Mouse (Mus musculus): ENCODE measurements at regions not wholly inside any gene's neighbourhood (a gene's known extent, or its start where the extent isn't known, plus 50 kb on each side); places are given as distances from the start of the nearest gene placed in this dataset.

DNA sequence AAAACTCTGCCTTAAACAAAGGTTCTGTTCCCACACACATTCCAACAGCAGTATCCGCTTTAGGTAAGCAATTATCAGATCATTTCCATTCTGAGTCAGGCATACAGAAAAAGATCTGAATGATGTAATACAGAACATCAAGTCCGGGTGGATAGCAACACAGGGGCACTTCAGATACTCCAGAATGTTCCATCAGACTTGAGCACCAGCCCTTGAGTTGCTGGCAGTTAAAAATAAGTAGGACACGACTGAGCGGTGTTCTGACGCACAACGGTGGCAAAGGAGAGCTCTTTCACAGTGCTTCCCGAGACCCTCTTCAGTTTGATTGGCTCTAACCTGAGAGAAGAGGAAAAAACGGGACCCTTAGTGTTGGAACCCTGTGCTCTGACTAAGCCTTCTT, 138.2 kb upstream of the Il12b start:
- ATAC-seq (ENCODE audit: insufficient read depth, low FRiP score, low read depth): no peak
- H3K4me3 ChIP-seq (replicated peaks): no peak overlapping the region

DNA sequence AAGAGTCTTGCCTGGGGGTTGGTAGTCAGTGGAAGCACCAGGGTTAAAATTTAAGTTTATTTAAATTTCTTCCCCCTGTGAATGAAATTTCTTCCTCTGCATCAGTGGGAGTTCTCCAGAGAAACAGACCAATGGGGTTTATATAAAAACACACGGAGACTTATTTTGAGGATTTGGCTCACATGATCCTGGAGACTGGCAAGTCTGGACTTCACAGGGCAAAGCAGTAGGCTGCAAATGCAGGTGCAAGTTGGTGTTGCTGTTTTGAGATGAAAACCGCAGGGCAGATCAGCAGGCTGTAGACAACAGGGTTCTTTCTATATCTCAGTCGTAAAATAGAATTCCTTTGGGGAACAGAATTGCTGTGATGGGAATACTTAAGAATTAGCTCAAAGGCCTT, 137.3 kb upstream of the Il12b start:
- H3K4me1 ChIP-seq: no peaks in the 10 kb centered on the region
- no peak overlapping the region for H3K27ac ChIP-seq
- H3K27me3 ChIP-seq (replicated peaks): no peaks in the 10 kb centered on the region
- H3K9ac ChIP-seq: no peak overlapping the region
- H3K36me3 ChIP-seq: no peaks in the 10 kb centered on the region
- no peaks in the 10 kb centered on the region for H3K9me3 ChIP-seq
- 79% methylated on average over 3 of the region's 3 CpGs for WGBS
- H3K4me3 ChIP-seq (replicated peaks): no peak overlapping the region
- ATAC-seq (ENCODE audit: insufficient read depth, low FRiP score, low read depth): no peak
- no peak overlapping the region for H3K4me2 ChIP-seq

More for the DNA sequence above, 138.2 kb upstream of the Il12b start:
- no peaks in the 10 kb centered on the region for H3K27me3 ChIP-seq (replicated peaks)
- H3K4me2 ChIP-seq: no peak overlapping the region
- H3K9ac ChIP-seq: no peak overlapping the region
- WGBS: 67% methylated on average over 8 of the region's 8 CpGs
- H3K27ac ChIP-seq: no peak overlapping the region
- no peaks in the 10 kb centered on the region for H3K4me1 ChIP-seq
- H3K36me3 ChIP-seq: no peaks in the 10 kb centered on the region
- H3K9me3 ChIP-seq: no peaks in the 10 kb centered on the region

DNA sequence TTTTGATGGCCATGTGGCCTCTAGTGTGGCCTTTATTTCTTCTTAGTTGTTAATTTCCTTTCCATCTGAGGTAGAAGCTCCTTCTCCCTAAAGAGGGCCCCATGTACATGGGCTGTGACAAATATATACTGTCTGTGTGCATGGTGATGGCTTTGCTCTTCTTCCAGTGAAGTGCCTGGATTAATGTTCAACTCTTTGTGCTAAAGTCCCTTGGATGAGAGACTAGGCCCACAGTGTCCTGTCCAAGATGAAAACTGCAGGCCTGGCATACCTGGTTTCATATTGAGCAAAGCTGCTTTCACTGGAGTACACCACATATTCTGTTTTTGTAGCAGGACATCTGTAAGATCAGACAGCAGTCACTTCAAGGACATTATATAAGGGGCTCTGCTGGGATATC, 127.6 kb upstream of the Il12b start:
- H3K27ac ChIP-seq: no peak overlapping the region
- H3K9ac ChIP-seq: no peak overlapping the region
- H3K4me3 ChIP-seq (replicated peaks): no peak overlapping the region
- H3K36me3 ChIP-seq: no peaks in the 10 kb centered on the region
- no peak overlapping the region for H3K4me2 ChIP-seq
- H3K4me1 ChIP-seq: no peaks in the 10 kb centered on the region
- ATAC-seq (ENCODE audit: insufficient read depth, low FRiP score, low read depth): no peak
- H3K9me3 ChIP-seq: no peaks in the 10 kb centered on the region
- H3K27me3 ChIP-seq (replicated peaks): no peaks in the 10 kb centered on the region

- H3K4me1 ChIP-seq: no peaks in the 10 kb centered on the region
- H3K36me3 ChIP-seq: no peaks in the 10 kb centered on the region
- no peaks in the 10 kb centered on the region for H3K9me3 ChIP-seq
- WGBS: 58% methylated on average over 7 of the region's 7 CpGs
- H3K27ac ChIP-seq: no peak overlapping the region
- ATAC-seq (ENCODE audit: insufficient read depth, low FRiP score, low read depth): no peak
- H3K9ac ChIP-seq: no peak overlapping the region
- H3K4me2 ChIP-seq: no peak overlapping the region
- no peak overlapping the region for H3K4me3 ChIP-seq (replicated peaks)
- no peaks in the 10 kb centered on the region for H3K27me3 ChIP-seq (replicated peaks)
Observed at GRCm38 (mm10) chr11:44278521-44279208, 121.2 kb upstream of the Il12b start.

- H3K4me1 ChIP-seq: no peaks in the 10 kb centered on the region
- H3K36me3 ChIP-seq: no peaks in the 10 kb centered on the region
- H3K9me3 ChIP-seq: no peaks in the 10 kb centered on the region
- no peaks in the 10 kb centered on the region for H3K27me3 ChIP-seq (replicated peaks)
- no peak overlapping the region for H3K4me2 ChIP-seq
- 81% methylated on average over 2 of the region's 2 CpGs for WGBS
- H3K27ac ChIP-seq: no peak overlapping the region
- H3K4me3 ChIP-seq (replicated peaks): no peak overlapping the region
- ATAC-seq (ENCODE audit: insufficient read depth, low FRiP score, low read depth): no peak
- H3K9ac ChIP-seq: no peak overlapping the region
Observed at GRCm38 (mm10) chr11:44285961-44286360, 113.9 kb upstream of the Il12b start.

DNA sequence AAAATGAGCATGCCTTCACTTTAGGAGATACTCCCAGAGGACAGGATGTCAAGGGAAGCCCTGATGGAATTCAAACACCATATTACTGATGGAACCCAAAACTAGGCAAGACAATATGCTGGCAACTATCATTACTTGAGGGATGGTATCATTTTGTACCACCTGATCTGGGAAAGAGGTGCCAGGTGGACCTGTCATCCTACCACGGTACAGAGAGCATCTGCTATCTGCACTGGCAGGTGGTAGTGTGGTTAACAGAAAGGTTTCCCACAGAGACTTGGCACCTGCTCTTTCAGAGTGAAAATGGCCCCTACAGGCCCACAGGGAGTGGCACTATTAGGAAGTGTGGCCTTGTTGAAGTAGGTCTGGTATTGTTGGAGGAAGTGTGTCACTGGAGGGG, 111.0 kb upstream of the Il12b start:
- H3K4me3 ChIP-seq (replicated peaks): no peak overlapping the region

DNA sequence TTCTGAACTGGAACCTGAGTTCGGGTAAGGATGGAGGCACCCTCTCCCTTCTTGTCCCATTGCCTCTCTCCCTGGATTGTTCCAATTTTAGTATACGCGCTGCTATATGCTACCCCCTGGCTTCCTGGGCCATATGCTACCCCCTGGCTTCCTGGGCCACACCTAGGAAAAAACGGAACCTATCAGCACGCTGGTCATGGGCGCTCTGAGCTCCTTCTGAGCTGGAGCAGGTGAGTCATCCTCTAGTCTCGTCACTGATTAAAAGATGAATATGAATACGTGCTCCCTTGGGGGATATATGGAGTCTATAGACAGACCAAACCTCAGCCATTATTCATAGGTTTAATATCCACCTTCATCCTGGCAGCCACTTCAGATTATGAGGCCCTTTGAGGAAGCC, 96.1 kb upstream of the Il12b start:
- Histone ChIP-seq H3K9ac (no peak overlapping the region), H3K9me3 (no peaks in the 10 kb centered on the region), H3K4me3 (replicated peaks) (no peak overlapping the region), H3K27ac (no peak overlapping the region), H3K27me3 (replicated peaks) (no peaks in the 10 kb centered on the region), H3K4me1 (no peaks in the 10 kb centered on the region), H3K4me2 (no peak overlapping the region), H3K36me3 (no peaks in the 10 kb centered on the region)
- WGBS: 82% methylated on average over 8 of the region's 8 CpGs
- ATAC-seq (ENCODE audit: insufficient read depth, low FRiP score, low read depth): no peak

More for the DNA sequence above, 111.0 kb upstream of the Il12b start:
- ATAC-seq (ENCODE audit: insufficient read depth, low FRiP score, low read depth): no peak
- no peaks in the 10 kb centered on the region for H3K9me3 ChIP-seq
- no peak overlapping the region for H3K27ac ChIP-seq
- H3K27me3 ChIP-seq (replicated peaks): no peaks in the 10 kb centered on the region
- H3K9ac ChIP-seq: no peak overlapping the region
- no peaks in the 10 kb centered on the region for H3K36me3 ChIP-seq
- 69% methylated on average over 1 of the region's 1 CpGs for WGBS
- no peak overlapping the region for H3K4me2 ChIP-seq
- H3K4me1 ChIP-seq: no peaks in the 10 kb centered on the region

GRCm38 (mm10) chr11:44316061-44316460, 83.8 kb upstream of the Il12b start:
- no peaks in the 10 kb centered on the region for H3K9me3 ChIP-seq
- H3K4me2 ChIP-seq: no peak overlapping the region
- 84% methylated on average over 8 of the region's 8 CpGs for WGBS
- no peaks in the 10 kb centered on the region for H3K27me3 ChIP-seq (replicated peaks)
- ATAC-seq (ENCODE audit: insufficient read depth, low FRiP score, low read depth): no peak
- no peak overlapping the region for H3K27ac ChIP-seq
- no peaks in the 10 kb centered on the region for H3K36me3 ChIP-seq
- H3K9ac ChIP-seq: no peak overlapping the region
- H3K4me1 ChIP-seq: no peaks in the 10 kb centered on the region
- H3K4me3 ChIP-seq (replicated peaks): no peak overlapping the region

- WGBS: 79% methylated on average over 3 of the region's 3 CpGs
- ATAC-seq (ENCODE audit: insufficient read depth, low FRiP score, low read depth): no peak
- Histone ChIP-seq H3K4me3 (replicated peaks) (no peak overlapping the region), H3K4me1 (no peaks in the 10 kb centered on the region), H3K27ac (no peak overlapping the region), H3K4me2 (no peak overlapping the region), H3K27me3 (replicated peaks) (no peaks in the 10 kb centered on the region), H3K36me3 (no peaks in the 10 kb centered on the region), H3K9me3 (no peaks in the 10 kb centered on the region), H3K9ac (no peak overlapping the region)
Observed at GRCm38 (mm10) chr11:44319136-44319535, 80.7 kb upstream of the Il12b start.

DNA sequence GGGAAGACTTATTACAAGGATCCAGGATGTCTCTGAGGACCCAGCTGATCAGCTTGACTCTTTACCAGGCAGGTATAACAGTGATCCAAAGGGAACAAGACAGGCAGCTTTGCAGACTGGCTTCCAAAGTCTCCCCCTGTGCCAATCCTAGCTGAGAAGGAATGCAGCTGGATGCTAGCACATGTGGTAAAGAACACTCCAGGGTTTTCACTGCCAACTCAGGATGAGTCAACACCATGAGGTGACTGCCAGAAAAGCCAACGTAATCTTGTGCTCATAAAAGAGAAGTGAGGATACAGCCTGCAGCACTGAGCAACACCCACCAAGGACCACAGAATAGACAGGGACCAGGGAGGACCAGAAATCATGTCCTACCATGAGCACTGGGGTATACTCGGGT, 76.5 kb upstream of the Il12b start:
- no peaks in the 10 kb centered on the region for H3K9me3 ChIP-seq
- no peaks in the 10 kb centered on the region for H3K27me3 ChIP-seq (replicated peaks)
- no peaks in the 10 kb centered on the region for H3K36me3 ChIP-seq
- no peak overlapping the region for H3K9ac ChIP-seq
- H3K4me2 ChIP-seq: no peak overlapping the region
- 61% methylated on average over 2 of the region's 2 CpGs for WGBS
- H3K4me1 ChIP-seq: no peaks in the 10 kb centered on the region
- no peak overlapping the region for H3K4me3 ChIP-seq (replicated peaks)
- no peak for ATAC-seq (ENCODE audit: insufficient read depth, low FRiP score, low read depth)
- no peak overlapping the region for H3K27ac ChIP-seq

DNA sequence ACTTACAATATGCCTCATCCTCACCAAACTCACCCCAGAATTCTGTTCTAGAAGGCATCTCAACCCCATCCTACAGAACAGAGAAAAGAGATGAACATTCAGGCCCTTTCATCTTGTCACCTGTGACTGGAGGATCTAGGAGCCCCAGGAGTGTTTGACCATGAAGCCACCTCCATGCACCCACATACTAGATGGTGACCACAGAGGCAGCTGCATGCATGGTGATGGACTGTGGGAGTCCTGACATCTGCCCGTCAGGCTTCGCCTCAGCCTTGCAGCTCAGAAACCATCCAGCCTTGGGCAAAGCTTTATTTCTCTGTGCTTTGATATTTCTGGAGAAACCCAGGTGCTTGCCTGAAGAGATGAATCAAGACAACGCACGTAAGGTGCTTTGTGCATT, 74.8 kb upstream of the Il12b start:
- no peaks in the 10 kb centered on the region for H3K27me3 ChIP-seq (replicated peaks)
- 91% methylated on average over 4 of the region's 4 CpGs for WGBS
- no peaks in the 10 kb centered on the region for H3K9me3 ChIP-seq
- H3K27ac ChIP-seq: no peak overlapping the region
- no peak for ATAC-seq (ENCODE audit: insufficient read depth, low FRiP score, low read depth)
- no peaks in the 10 kb centered on the region for H3K36me3 ChIP-seq
- no peak overlapping the region for H3K9ac ChIP-seq
- no peak overlapping the region for H3K4me3 ChIP-seq (replicated peaks)
- no peaks in the 10 kb centered on the region for H3K4me1 ChIP-seq
- H3K4me2 ChIP-seq: no peak overlapping the region

DNA sequence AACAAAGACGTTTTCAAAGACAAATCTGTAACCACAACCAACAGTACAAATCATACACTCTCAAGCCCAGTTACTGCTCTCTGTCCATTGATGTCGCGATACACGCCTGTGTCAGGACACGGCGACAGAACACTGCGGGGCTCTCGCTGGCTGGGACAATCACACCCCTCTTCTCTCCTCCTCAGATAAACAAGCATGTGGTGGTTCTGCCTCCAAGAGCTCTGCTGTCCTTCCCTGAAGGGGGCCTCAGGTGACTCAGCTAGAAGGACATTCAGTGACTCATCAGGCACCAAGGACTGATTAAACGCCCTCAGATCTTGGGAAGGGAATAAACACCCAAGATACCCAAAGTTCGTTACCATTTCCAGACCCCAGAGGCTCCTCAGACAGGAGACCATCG, 74.3 kb upstream of the Il12b start:
- H3K4me3 ChIP-seq (replicated peaks): no peak overlapping the region
- 83% methylated on average over 11 of the region's 11 CpGs for WGBS

GRCm38 (mm10) chr11:44329503-44329902, 70.4 kb upstream of the Il12b start:
- 64% methylated on average over 4 of the region's 4 CpGs for WGBS
- Histone ChIP-seq H3K4me1 (no peaks in the 10 kb centered on the region), H3K27me3 (replicated peaks) (no peaks in the 10 kb centered on the region), H3K4me3 (replicated peaks) (no peak overlapping the region), H3K9ac (no peak overlapping the region), H3K9me3 (no peaks in the 10 kb centered on the region), H3K4me2 (no peak overlapping the region), H3K36me3 (no peaks in the 10 kb centered on the region), H3K27ac (no peak overlapping the region)
- ATAC-seq (ENCODE audit: insufficient read depth, low FRiP score, low read depth): no peak

More for the DNA sequence above, 74.3 kb upstream of the Il12b start:
- H3K9ac ChIP-seq: no peak overlapping the region
- no peak for ATAC-seq (ENCODE audit: insufficient read depth, low FRiP score, low read depth)
- no peaks in the 10 kb centered on the region for H3K27me3 ChIP-seq (replicated peaks)
- H3K9me3 ChIP-seq: no peaks in the 10 kb centered on the region
- H3K4me1 ChIP-seq: no peaks in the 10 kb centered on the region
- no peaks in the 10 kb centered on the region for H3K36me3 ChIP-seq
- no peak overlapping the region for H3K4me2 ChIP-seq
- no peak overlapping the region for H3K27ac ChIP-seq

All from stomach, embryonic 15.5 days (tissue).